Mouse (Mus musculus): Measurements from ENCODE around the gene Kcna5.

Gene Kcna5

DNA sequence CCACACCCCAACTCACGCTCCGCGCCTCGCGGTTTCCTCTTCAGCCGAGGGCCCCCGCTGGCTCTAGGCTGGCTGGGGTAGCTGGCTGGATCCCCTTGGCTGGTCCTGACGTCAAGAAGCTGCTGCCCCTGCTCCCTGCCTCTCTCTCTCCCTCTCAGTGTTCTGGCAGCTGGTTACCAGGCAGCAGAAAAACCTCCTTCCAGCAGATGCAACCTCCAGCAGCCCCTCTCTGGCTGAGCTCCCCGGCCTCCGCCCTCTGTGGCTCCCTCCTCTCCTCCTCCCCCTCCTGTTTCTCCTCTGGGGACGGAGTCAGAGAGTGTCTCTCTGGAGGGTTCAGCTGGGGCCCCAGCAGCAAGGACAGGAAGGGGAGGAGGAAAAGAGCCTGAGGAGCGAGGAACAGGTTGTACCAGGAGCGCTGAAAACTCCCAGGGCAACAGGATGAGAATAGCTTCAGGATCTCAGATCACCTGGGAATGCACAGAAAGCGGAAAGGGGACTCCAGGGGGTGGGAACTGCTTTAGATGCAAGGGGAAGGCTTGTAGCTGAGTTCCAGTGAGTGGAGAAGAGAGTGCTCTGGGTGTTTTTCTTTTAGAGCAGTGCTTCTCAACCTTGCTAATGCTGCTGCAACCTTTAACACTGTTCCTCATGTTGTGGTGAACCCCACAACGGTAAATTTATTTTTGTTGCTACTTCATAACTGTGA lies at the start of gene Kcna5:
Gene Kcna5, minus strand, starts transcription at position 205 of the 703 bp plus-strand sequence.
- CTCF ChIA-PET: no interaction called here

DNA sequence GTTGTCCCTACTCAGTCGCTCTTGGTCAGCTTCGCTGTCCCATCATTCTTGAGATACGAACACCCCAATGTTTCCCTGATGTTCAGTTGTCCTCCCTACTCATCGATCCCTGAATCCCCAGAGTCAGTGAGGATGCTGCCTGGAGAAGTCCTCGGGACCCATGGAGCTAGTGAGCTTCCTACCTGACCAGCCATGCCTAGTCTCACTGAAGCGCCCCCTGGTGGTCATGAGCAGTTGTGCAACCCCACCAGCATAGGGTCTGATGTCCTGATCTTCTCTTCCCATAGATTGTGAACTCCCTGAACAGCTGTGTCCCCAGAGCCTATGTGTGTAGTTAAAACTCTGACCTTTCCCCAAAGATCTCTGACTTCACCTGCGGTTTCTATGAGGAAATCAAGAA lies 47.9 kb upstream of the Kcna5 start:
- CTCF ChIA-PET: no interaction called here

DNA sequence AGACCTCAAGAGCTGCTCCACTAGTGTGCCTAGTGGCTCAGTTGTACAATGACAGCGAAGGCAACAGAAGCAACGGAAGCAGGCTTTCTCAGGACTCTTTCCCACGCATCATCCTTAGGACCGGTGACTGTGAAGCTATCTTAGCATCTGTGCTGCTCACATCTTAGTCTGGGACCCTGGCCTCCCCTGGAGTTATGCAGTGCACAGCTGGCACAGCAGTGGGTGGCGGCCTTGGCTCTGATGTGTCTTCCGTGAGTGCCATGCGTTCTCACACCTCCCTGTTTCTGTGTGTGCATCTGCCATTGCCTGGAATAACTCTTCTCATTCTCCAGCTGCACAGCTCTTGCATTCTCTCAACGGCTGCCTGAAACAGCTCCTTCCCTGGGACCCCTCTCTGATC lies 46.4 kb upstream of the Kcna5 start:
- CTCF ChIA-PET: no interaction called here

DNA sequence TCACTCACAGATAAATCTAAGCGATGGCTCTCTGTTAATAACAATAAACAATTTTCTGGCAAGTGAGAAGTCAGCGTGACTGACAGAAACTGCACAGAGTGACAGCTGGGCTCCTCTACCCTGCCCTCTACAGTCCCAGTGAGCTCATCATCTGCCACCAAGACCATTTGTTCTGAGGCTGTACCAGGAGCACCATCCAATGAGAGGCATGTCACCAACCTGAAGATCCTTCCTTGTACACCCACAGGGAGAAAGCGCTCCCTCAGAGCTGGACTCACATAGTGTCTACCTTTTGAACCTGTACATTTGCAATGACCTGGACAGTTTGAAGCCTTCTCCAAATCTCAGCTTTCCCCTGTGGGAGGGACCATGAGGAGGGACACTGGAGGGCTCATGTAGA lies 45.4 kb upstream of the Kcna5 start:
- CTCF ChIA-PET: no interaction called here

DNA sequence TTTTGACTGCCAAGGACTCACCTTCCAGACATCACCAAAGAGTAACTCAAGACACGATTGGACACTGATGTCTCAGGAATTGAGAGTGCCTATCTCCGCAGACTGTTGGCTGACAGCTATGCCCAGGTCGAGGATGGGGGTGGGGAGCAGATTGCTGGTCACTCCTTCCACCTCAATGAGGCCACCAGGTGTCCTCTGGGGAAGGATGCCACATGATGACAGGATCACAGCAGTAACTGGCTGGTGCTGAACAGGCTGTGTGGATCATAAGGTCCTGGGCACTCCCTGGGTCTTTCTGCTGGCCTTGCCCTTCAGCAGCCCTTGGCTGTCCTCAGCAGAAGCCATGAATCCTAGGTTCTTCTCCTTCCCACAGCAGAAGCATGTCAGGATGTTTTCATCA lies 42.2 kb upstream of the Kcna5 start:
- CTCF ChIA-PET: no interaction called here

DNA sequence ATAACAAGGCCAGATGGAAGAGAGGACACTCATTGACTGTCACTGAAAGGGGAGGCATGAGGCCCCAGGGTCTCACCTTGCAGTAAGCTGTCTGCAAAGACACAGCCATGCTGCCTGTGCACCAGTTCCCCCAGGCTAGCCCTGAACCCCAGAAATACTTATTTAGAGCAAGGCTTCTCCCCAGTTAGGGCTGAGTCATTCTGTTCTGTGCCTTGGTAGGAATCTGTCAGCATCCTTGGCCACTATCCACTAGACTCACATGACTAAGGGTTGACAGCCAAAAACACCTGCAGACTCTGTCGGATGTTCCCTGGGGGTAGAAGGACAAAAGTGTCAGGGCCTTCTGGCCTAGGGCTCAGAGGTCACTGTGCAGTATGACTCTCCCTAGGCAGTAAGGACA lies 41.4 kb upstream of the Kcna5 start:
- CTCF ChIA-PET: no interaction called here

DNA sequence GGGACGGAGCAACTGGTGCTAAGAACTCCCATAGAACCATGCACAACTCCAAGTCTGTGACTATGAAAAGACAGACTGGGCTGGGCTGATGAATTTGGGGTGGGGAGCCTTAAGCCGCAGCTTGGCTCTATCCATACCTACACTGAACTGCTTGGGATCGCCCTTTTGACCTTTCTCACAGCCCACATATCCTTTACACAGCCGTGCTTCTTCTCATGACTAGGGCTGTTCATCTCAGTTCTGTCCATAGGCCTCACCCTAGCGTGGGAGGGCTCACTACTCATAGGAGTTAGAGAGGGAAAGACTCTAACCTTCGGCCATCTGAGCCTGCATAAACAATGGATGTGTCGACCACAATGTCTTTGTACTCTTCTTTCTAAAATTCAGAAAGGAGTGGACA lies 39.6 kb upstream of the Kcna5 start:
- CTCF ChIA-PET: no interaction called here

DNA sequence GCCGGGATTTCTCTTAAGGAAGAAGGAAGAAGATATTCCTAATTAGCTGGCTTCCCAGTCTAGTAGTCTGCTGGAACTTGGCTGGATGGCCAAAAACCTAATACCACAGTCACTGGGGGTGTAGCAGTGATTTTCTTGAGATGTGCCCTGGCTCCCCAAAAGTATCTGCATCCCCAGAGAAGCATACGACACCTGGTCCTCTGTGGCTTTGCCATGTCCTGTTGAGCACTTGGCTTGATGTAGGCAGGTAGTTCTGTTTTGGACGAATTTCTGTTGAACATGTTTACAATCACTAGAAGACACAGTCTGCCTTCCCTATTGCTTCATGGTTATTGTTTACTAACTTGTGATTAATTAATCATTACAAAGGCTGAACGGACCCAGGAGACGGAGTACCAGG lies 37.8 kb upstream of the Kcna5 start:
- CTCF ChIA-PET: no interaction called here

DNA sequence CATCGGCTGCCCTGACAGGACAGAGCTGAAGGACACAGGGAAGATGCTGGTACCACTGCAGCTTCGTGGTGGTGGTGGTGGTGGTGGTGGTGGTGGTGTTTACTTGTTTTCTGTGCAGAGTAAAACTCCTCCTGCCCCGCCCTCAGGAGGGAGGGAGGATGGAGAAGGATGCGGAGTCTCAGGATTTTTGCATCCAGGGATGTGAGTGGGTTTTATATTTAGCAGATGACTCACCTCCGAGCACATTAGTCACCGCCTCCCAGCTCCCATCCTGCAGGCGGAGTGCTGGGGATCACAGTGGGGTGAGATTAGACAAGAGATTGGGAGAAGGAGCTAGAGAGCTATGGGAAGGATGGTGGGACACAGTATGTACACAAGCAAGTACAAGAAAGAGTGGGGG lies 34.6 kb upstream of the Kcna5 start:
- CTCF ChIA-PET: no interaction called here

DNA sequence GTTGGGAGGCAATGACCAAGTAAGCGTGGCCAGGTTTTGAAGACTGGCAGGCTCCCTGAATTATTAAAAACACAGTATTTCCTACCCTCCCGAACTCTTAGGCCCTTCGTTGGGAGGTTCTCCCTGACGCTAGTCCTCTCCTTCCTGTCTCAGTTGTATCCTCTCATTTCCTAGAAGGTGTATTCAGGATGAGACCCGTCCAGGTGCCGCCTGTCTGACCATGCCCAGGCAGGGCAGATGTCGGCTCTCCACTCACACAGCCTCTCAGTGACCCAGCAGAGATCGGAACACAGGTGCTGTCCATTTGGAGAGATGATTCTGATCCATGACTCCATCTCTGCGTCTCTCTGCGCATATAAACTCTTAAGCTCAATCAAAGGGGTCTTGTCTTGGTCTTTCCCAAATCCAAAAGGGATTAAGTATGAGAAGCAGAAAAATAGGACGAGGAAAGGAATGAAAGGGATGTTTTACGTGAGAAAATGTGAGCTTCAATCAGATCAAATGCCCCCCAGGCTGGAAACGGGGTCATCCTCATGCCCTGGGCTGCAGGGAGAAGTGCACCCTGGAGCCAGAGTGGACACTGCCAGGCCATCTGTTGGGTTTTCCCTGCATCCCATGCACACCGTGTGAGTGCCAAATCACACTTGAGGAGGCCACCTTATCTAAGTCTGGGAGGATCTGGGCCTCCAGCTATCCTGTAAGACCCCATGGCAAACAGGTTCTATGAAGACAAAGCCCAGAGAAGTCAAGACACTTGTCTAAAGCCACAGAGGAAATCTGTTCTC lies 33.0 kb upstream of the Kcna5 start:
- CTCF ChIA-PET: no interaction called here

DNA sequence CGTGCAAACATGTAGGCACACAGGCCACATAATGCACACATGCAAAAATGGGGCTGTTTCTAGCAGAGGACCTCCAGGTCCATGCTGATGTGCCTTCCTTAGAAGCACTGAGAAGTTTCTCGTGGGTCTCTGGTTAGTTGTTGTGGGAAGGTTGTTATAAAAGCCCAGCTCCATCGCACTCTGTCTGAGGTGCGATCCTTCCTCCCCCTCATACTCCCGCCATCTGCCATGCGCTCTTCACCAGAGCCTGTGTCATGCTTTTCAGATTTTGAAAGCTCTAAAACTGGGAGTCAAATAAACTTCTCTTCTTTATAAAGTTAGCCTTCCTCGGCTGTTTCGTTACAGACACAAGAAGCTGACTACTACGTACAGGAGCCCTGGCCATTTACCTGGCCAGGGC lies 32.1 kb upstream of the Kcna5 start:
- CTCF ChIA-PET: no interaction called here

DNA sequence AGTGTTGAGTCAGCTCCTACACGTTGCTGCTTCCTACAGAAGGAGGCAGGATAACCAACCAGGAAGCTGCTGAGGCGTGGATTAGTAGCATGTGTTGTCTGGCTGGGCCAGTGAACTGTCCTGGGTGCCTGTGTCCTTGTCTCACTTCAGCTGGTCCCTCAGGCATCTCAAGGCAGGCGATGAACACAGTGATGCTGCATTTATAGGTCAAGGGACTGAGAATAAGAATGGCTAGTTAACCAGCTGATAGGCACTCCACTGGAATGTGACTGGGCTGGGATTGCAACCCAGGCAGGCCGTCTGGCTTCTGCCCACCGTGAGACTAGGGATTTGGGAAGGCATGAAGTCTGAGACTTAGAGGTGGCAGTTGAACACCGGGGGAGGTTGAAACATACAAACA lies 29.2 kb upstream of the Kcna5 start:
- CTCF ChIA-PET: no interaction called here

DNA sequence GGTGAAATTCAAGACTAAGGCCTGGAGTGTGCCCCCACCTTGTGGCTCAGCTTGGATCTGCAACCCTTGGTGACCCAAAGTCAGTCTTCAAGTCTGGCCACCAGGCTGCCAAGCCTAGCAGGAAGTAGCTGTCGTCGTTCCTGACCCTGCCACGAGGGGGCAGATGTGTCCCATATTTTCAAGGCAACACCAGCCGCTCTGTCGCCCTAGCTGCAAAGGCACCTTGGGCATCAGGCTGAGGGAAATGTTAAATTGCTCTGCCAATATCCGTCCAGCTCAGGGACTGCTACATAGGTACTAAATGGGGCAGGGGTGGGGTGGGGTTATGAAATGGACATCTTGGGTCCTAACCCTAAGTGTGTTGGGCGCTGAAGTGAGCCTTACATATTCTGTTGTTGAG lies 28.7 kb upstream of the Kcna5 start:
- CTCF ChIA-PET: no interaction called here

DNA sequence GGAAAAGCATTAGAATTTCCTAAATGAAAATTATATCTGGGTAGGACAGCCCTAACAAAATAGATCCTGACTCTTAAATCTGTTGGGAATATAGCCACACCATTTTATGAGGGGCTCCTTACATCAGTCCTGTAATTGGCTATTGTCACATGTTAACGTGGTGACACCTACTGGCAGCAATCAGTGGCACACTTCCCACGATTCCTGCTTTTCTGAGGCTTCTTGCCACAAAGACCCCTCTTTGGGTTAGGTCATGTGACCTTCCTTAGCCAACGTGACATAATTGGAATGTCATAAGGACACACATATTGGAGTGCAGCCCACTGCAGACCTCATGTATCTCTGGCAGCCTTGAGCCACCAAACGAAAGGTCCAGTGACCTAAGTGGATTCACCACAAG lies 26.5 kb upstream of the Kcna5 start:
- CTCF ChIA-PET: no interaction called here

DNA sequence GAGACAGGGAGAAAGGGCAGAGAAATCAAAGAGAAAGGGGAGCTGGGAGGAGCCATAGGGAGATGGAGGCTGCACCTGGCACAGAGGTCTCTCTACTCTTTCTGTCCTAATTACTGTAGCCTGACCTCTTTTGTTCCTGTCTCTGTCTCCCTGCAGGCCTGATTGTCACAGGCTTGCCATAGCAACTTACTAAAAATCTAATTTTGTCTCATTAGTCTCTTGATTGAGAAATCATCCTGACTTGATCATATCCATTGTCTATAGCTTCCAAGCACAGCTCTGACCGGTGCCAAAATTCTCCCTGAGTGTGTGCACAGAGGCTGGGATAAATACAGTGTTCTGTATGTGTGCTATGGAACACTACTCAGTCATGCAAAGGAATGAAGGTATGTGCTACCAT lies 25.5 kb upstream of the Kcna5 start:
- CTCF ChIA-PET: no interaction called here

DNA sequence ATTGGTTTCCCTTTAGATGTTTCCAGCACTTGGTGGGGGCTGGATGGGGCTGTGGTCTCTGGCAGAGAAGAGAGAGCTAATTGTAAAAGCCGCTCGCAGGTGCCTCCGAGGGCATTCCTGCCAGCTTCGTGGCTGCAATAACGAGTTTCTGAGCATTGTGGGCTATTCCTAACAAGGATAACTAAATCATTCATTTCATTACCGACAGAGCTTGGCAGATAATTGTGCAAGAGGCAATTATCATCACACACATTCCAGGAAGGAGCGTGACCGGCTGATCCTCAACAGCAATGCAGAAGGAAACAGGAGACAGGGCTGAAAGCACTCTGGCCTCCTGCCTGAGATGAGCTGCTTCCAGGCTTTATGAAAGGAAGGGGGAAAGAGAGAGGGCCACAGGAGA lies 24.8 kb upstream of the Kcna5 start:
- CTCF ChIA-PET: no interaction called here

DNA sequence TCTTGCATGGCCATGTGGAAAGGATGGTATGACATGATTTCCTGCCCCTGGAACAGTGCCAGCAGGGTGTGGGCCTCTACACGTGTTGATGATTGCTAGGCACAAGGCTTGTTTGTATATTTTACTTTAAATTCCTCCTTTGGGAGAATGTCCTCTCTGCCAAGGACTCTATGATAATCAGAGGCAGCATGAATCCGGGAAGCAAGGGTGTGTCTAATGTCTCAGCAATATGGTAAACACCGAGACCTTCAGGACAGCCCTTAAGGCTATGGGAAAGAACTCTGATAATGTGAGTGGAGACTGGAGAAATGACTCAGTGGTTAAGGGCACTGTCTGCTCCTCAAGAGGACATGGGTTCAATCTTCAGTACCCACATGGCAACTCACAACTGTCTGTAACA lies 23.1 kb upstream of the Kcna5 start:
- CTCF ChIA-PET: no interaction called here

DNA sequence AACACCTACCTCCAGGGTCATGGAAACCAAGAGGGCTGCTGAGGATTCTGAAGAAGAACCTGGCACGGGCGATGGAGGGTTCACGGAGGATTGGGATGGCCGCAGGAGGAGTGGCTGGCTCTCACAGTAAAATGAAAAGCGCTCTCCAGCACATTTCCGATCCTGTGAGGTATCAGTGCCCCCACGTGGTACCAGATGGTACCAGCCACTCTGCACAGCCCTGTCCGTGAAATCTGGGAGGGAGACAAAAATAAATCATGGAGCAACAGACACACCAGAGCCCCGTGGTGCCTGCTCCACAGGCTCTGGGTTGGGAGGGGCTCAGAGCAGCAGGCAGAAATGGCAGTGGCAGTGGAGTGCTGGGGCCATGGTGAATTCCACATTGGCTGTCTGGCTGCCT lies 18.6 kb upstream of the Kcna5 start:
- CTCF ChIA-PET: no interaction called here

DNA sequence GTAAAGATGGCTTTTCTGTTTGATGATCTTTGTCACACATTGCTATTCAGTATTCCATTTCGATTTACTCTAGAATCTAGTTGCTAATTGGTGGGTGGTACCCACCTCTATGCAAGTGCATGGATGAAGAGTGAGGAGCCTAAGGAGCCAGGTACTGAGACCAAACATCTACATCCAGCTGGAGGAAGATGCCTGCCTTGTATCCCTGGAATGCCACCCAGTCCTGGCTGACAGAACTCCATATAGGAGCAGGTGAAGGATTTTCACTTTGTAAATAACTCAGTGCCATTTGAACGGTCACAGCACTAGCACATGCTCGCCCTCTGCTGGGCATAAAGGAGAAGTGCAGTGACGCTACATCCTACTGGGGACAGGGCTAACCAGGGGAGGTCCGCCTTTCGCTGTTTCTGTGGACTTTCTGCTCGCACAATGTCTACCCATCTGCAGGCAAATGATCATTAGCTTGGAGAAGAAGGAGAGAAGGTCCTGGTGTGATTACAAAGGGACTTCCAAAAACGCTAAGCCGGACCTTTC lies 16.7 kb upstream of the Kcna5 start:
- CTCF ChIA-PET: no interaction called here

DNA sequence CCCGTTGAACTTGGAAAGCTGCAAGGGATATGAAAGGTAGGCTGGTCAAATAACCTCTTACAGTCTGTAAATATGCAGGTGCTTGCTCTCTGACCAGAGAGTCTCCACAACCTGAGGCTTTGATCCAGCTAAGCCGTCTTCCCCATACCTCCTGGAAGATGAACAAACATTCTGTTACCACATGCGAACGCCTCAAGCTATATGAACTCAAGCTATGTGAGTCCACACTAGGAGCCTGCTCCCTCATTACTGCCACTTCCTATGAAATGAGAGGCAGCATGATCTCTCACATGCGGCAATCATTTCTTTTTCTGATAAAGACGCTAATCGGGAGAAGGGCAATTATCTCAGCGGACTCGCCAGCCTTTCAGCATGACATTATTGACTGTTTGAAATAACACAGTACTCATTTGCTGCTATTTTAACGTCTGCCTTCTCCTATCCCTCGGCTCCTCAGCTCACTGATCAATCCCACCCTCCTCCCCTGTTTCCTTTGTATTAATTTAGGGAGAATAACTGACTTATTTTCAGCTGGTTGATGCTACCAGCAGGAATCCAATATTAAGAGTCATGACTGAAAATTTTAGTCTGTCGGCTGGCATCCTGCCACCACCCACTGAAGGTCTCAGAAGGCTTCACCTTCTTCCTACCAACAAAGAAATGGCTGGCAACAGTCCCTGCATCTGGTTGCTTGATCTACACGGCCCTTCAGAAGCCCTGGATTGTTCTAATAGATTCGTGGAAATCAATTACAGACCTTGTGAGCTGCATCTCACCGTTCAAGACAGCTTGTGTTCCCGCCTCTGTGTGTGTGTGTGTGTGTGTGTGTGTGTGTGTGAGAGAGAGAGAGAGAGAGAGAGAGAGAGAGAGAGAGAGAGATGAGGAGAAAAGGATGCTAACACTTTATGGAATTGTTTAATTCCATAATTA lies 9.2 kb upstream of the Kcna5 start:
- CTCF ChIA-PET: no interaction called here

DNA sequence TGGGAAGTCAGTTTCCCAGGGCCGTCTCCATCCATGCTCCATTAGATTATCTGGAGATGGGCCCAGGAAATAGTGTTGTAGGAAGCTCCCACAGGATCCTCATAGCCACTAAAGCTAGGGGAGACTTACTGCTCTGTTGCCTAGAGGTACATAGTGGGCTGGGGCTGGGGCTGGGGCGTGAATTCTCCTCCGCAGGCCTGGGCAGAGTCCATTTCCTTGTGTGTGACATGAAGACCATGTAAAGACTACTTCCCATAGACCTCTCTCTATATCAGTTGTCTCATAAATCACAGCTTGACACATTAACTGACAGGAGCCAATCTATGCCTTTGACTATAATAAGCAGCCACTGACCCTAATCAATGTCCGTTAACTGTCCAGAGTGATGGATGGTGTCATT lies 7.5 kb upstream of the Kcna5 start:
- CTCF ChIA-PET: no interaction called here

DNA sequence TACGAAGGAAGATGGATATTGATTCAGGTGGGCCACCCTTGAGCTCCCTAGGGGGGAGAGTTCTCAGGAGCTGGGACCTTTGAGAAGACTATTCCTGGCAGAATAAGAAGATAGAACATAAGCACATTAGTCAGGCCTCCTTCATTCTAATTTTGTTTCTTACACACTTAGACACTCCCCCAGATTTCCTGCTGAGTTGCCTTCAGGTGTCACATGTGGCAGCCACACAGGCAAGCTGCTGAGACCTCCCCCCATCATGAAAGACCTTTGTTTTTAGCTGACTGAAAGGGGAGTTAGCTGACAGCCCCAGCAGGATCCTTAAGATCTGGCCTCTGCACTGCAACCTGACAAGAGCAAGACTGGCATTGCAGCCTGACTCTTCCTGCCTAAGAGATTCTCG lies 2.3 kb upstream of the Kcna5 start:
- CTCF ChIA-PET: no interaction called here

DNA sequence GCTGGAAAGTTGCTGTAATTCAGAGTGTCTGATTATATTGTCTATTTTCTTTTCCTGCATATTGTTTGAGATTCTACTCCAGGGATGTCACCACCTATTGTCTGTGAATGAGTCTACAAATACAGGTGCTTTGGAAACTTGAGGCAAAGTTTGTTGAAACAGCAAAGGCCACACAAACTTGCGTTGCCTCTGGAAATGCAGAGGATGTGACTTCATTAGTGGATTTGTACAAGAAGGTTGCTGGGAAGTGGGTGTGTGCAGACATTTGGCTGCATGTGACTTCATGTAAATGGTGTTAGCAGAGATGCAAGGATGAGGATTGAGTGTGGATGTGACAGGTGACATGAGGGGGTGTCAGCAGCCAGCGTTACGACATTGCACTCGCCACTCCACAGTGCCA lies 1.7 kb upstream of the Kcna5 start:
- CTCF ChIA-PET: no interaction called here

All from spleen, embryonic (tissue).